Mouse (Mus musculus): ENCODE measurements around the gene Olfr483. TPM values are rescaled to one million over a fixed set of nuclear protein-coding genes. Genes with fewer than 3 reads are reported as not detected.

Olfr483 gene
- polyA plus RNA-seq (2012; rRNA removed) = not detected in 2 replicates

GRCm38 (mm10) chr7:108100549-108100948, at the start of gene Olfr483:
Olfr483 (plus strand) TSS chr7:108100849.

GRCm38 (mm10) chr7:108067246-108067645, 33.4 kb upstream of the Olfr483 start, which contains the start of gene Olfr480:
Olfr480 (minus strand) TSS chr7:108067346.

GRCm38 (mm10) chr7:108079555-108079954, 21.1 kb upstream of the Olfr483 start, which contains the start of gene Olfr481:
Olfr481 (plus strand) TSS chr7:108079855.

GRCm38 (mm10) chr7:108097486-108097885, 3.2 kb upstream of the Olfr483 start, which contains the start of gene Olfr482:
Olfr482 (minus strand) TSS chr7:108097586.

GRCm38 (mm10) chr7:108127349-108127748, 26.7 kb downstream of the Olfr483 start, which contains the start of gene Olfr484:
Olfr484 (minus strand) TSS chr7:108127449.

Other genes with a start within 250 kb of the Olfr483 start
- gene Olfr472, start 202.9 kb upstream of the Olfr483 start, polyA plus RNA-seq (2012; rRNA removed) = not detected in 2 replicates
- gene Olfr473, start 170.4 kb upstream of the Olfr483 start, polyA plus RNA-seq (2012; rRNA removed) = not detected in 2 replicates
- not detected in 2 replicates for gene Olfr474, start 146.2 kb upstream of the Olfr483 start, polyA plus RNA-seq (2012; rRNA removed)
- not detected in 2 replicates for gene Olfr476, start 136.0 kb upstream of the Olfr483 start, polyA plus RNA-seq (2012; rRNA removed)
- not detected in 2 replicates for gene Olfr477, start 114.2 kb upstream of the Olfr483 start, polyA plus RNA-seq (2012; rRNA removed)
- gene Olfr478, start 66.9 kb upstream of the Olfr483 start, polyA plus RNA-seq (2012; rRNA removed) = not detected in 2 replicates
- gene Olfr479, start 50.2 kb upstream of the Olfr483 start, polyA plus RNA-seq (2012; rRNA removed) = not detected in 2 replicates
- not detected in 2 replicates for gene Olfr480, start 33.5 kb upstream of the Olfr483 start, polyA plus RNA-seq (2012; rRNA removed)
- gene Olfr481, start 21.0 kb upstream of the Olfr483 start, polyA plus RNA-seq (2012; rRNA removed) = not detected in 2 replicates
- not detected in 2 replicates for gene Olfr482, start 3.3 kb upstream of the Olfr483 start, polyA plus RNA-seq (2012; rRNA removed)
- gene Olfr484, start 26.6 kb downstream of the Olfr483 start, polyA plus RNA-seq (2012; rRNA removed) = not detected in 2 replicates
- not detected in 2 replicates for gene Olfr485, start 59.0 kb downstream of the Olfr483 start, polyA plus RNA-seq (2012; rRNA removed)
- not detected in 2 replicates for gene Olfr486, start 71.9 kb downstream of the Olfr483 start, polyA plus RNA-seq (2012; rRNA removed)
- not detected in 2 replicates for gene Olfr487, start 113.8 kb downstream of the Olfr483 start, polyA plus RNA-seq (2012; rRNA removed)
- gene Olfr488, start 157.5 kb downstream of the Olfr483 start, polyA plus RNA-seq (2012; rRNA removed) = not detected in 2 replicates
- not detected in 2 replicates for gene Olfr490, start 188.1 kb downstream of the Olfr483 start, polyA plus RNA-seq (2012; rRNA removed)
- not detected in 2 replicates for gene Olfr491, start 212.6 kb downstream of the Olfr483 start, polyA plus RNA-seq (2012; rRNA removed)
- gene Olfr492, start 222.8 kb downstream of the Olfr483 start, polyA plus RNA-seq (2012; rRNA removed) = not detected in 2 replicates
- not detected in 2 replicates for gene Olfr493, start 246.1 kb downstream of the Olfr483 start, polyA plus RNA-seq (2012; rRNA removed)

Data from central nervous system, embryonic 11.5 days (tissue).